Mouse (Mus musculus) monocyte, adult 5-6 weeks (primary cell): ENCODE results near the gene Gm44503. TPM values are rescaled to one million over a fixed set of nuclear protein-coding genes. Genes with fewer than 3 reads are reported as not detected.

Experiments used
- ATAC-seq: fragments of 153-309, 156-312 bp; replicated peaks from 2 replicates; pipeline ENCODE4 v1.8.0; 2017; ENCODE audit warnings: mild to moderate bottlenecking; ENCODE audit not compliant: low TSS enrichment, insufficient number of reproducible peaks, severe bottlenecking, poor library complexity, low FRiP score
- total RNA-seq: library from RNA; stranded (forward); fragments of 200-1000, 200-491, 200-594 nt; gene quantifications from 3 replicates; pipeline ENCODE4 v1.2.3, GENCODE M21; 2017

The Gm44503 gene
- total RNA-seq, 1 experiment from 2014 or later, result 1.0 TPM

- ATAC-seq, result peak; percentile 84
Measured at GRCm38 (mm10) chr9:72968349-72969061, 9.9 kb downstream of the Gm44503 start.

GRCm38 (mm10) chr9:72969874-72970273 lies 11.2 kb downstream of the Gm44503 start:
- peak; percentile 37 for ATAC-seq

- no peak for ATAC-seq
Measured at GRCm38 (mm10) chr9:72972435-72972834, 13.8 kb downstream of the Gm44503 start.

- ATAC-seq, result no peak
Measured at GRCm38 (mm10) chr9:72972984-72973383, 14.3 kb downstream of the Gm44503 start.

GRCm38 (mm10) chr9:72974734-72975133 lies 16.1 kb downstream of the Gm44503 start:
- 0 out of 2 replicates have a peak, but pooled peaks have one; percentile 50 for ATAC-seq

GRCm38 (mm10) chr9:72975242-72975641 lies 16.6 kb downstream of the Gm44503 start:
- no peak for ATAC-seq

DNA sequence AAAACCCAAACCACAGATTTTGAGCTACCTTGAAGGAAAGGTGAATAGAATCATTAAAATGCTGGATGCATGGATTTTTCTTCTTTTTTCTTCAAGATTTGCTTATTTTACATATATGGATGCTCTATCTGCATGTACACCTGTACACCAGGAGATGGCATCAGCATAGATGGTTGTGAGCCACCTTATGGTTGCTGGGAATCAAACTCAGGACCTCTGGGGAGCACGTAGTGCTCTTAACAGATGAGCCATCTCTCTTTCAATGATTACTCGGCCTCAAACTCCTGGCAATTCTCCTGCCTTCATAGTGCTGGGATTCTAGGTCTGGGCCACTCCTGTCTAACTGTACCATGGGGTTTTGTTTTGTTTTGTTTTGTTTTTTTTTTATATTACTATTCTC lies 24.4 kb downstream of the Gm44503 start:
- no peak for ATAC-seq

GRCm38 (mm10) chr9:72985250-72986220 lies 26.9 kb downstream of the Gm44503 start, which contains the start of the genes Ccpg1os and Ccpg1:
Ccpg1os (minus strand) TSS chr9:72985382.
Ccpg1 (plus strand) TSS chr9:72985429.
- ATAC-seq, result peak; percentile 100

DNA sequence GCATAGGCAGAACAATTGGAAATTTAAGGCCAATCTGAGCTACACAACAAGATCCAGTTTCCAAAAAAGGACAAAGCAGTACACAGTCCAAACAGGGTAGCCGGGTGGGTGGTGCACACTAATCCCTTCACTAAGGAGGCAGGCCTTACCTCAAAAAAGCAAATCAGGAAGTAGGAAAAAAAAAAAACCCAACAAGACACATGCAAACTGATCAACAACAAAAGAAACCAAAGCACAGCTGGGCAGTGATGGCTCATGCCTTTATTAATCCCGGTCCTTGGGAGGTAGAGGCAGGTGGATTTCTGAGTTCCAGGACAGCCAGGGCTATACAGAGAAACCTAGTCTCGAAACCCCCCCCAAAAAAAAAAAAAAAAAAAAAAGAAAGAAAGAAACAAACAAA lies 29.1 kb downstream of the Gm44503 start:
- ATAC-seq, result no peak

GRCm38 (mm10) chr9:72988706-72989105 lies 30.1 kb downstream of the Gm44503 start:
- ATAC-seq, result no peak

GRCm38 (mm10) chr9:72991420-72991819 lies 32.8 kb downstream of the Gm44503 start:
- ATAC-seq, result peak; percentile 65

DNA sequence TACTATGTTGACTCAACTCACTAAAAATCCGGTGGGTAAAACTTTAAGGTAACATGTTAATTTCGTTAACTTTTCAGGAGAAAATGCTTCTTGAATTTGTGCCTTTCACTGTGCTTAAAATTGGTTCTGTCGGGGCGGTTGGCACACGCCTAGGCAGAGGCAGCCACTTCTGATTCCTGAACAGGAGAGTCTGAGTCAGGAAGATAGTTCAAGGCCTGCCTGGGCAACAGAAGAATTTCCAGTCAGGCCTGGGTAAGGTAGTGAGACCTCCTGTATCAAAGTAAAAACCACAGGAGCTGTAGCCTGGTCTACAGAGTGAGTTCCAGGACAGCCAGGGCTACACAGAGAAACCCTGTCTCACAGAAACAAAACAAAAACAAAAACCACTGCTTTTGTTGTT lies 33.9 kb downstream of the Gm44503 start:
- ATAC-seq, result no peak

DNA sequence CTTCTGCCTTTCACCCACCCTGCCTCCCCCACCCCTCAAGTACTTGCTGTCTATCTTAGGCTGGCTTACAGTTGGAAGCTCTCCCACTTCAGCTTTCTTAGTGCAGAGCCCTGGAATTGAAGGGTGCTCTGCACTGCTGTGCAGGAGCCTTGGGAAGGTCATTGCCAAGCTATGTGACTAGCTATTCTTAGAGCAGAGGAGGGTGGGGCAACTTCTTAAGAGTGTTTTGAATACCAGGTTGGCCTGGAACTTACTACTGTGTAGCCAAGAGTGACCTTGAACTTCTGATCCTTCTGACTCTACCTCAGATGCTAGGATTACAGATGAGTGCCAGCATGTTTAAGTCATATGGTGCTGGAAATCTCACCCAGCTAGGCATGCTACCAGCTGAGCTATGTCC lies 37.5 kb downstream of the Gm44503 start:
- no peak for ATAC-seq

- ATAC-seq, result no peak
Measured at GRCm38 (mm10) chr9:72996806-72997205, 38.2 kb downstream of the Gm44503 start.

GRCm38 (mm10) chr9:73000487-73000886 lies 41.8 kb downstream of the Gm44503 start:
- ATAC-seq, result no peak

GRCm38 (mm10) chr9:73001314-73002011 lies 42.8 kb downstream of the Gm44503 start:
- ATAC-seq, result peak; percentile 75; the same call in 1 of the 2 replicates

DNA sequence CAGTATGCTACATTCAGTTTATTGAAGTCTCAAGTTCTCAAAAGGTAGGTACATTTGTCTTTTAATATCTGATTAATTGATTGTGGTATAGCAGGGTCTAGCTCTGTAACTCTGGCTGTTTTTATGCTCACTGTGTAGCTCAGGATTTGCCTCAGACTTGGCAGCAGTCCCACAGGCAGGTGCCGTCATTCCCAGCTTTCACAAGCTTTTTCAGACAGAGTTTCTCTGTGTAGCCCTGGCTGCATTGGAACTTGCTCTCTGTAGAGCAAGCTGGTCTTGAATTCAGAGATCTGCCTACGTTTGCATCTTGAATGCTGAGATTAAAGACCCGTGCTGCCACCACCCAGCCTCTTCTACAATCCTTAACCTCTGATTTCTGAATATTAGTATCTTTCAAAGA lies 43.5 kb downstream of the Gm44503 start:
- no peak for ATAC-seq

- ATAC-seq, result no peak
Measured at GRCm38 (mm10) chr9:73004076-73004475, 45.4 kb downstream of the Gm44503 start.

DNA sequence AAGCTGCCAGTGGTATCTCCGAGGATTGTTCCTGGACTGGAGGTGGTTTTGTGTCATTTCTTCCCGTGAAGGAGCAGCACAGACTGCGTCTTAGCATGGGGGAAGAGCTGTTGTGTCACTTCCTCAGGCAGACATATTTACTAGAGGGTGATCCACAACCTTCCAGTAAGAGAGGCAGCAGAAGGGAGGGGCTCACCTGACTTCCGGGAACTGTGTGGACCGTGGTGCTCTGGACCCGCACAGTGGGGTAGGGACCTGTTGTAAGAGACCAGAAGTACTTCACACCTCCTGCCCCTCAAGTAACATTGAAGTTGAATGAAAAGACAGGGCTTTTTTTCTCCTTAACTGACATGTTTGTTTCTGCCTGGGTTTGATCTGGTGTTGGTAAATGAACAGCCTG lies 46.5 kb downstream of the Gm44503 start:
- no peak for ATAC-seq
